Mouse (Mus musculus) ES-CJ7 (cell line): Measurements from ENCODE around the gene Crebl2.
A peak's percentile ranks its signal among the peaks of the same experiment; 100 is the strongest.

Experiments
- DNase-seq: peaks from one replicate; pipeline ENCODE4 v3.0.0; 2011; ENCODE audit warnings: low read depth, low spot score

Crebl2 gene

GRCm38 (mm10) chr6:134829786-134830700 lies at the start of gene Crebl2:
Gene Crebl2 (plus strand): TSS chr6:134830154.
- peak; percentile 99 for DNase-seq

GRCm38 (mm10) chr6:134781494-134781913 lies 48.5 kb upstream of the Crebl2 start:
- peak; percentile 24 for DNase-seq

GRCm38 (mm10) chr6:134782900-134783299 lies 47.1 kb upstream of the Crebl2 start:
- peak; percentile 15 for DNase-seq

GRCm38 (mm10) chr6:134786426-134786825 lies 43.5 kb upstream of the Crebl2 start:
- DNase-seq = no peak

- DNase-seq = no peak
Observed at GRCm38 (mm10) chr6:134789100-134789499, 40.9 kb upstream of the Crebl2 start.

- DNase-seq = peak; percentile 53
Observed at GRCm38 (mm10) chr6:134791251-134792118, 38.5 kb upstream of the Crebl2 start.

GRCm38 (mm10) chr6:134792141-134793045 lies 37.6 kb upstream of the Crebl2 start, which contains the start of gene Dusp16:
Gene Dusp16 (minus strand): TSS chr6:134792625.
- peak; percentile 94 for DNase-seq

GRCm38 (mm10) chr6:134793046-134793806 lies 36.7 kb upstream of the Crebl2 start:
- no peak for DNase-seq

- peak; percentile 93 for DNase-seq
Observed at GRCm38 (mm10) chr6:134793911-134794520, 35.9 kb upstream of the Crebl2 start.

GRCm38 (mm10) chr6:134796297-134796696 lies 33.7 kb upstream of the Crebl2 start:
- DNase-seq = no peak

- no peak for DNase-seq
Observed at GRCm38 (mm10) chr6:134801483-134801882, 28.5 kb upstream of the Crebl2 start.

GRCm38 (mm10) chr6:134802641-134803043 lies 27.3 kb upstream of the Crebl2 start:
- no peak for DNase-seq

GRCm38 (mm10) chr6:134804736-134805277 lies 25.1 kb upstream of the Crebl2 start:
- peak; percentile 81 for DNase-seq

- DNase-seq = no peak
Observed at GRCm38 (mm10) chr6:134806130-134806529, 23.8 kb upstream of the Crebl2 start.

- DNase-seq = no peak
Observed at GRCm38 (mm10) chr6:134807091-134807490, 22.9 kb upstream of the Crebl2 start.

- no peak for DNase-seq
Observed at GRCm38 (mm10) chr6:134807794-134808193, 22.2 kb upstream of the Crebl2 start.

GRCm38 (mm10) chr6:134813066-134813465 lies 16.9 kb upstream of the Crebl2 start:
- peak; percentile 65 for DNase-seq

GRCm38 (mm10) chr6:134817051-134817928 lies 12.7 kb upstream of the Crebl2 start:
- no peak for DNase-seq

GRCm38 (mm10) chr6:134819741-134820140 lies 10.2 kb upstream of the Crebl2 start:
- no peak for DNase-seq
